Mouse (Mus musculus) lung, postnatal 14 days (tissue): Measurements from ENCODE around the gene Hivep3.

Experiments used
- DNase-seq: peaks from one replicate; pipeline ENCODE4 v3.0.0; 2021

The Hivep3 gene

GRCm38 (mm10) chr4:120029937-120030336 is 296.4 kb downstream of the Hivep3 start:
- DNase-seq: no peak

GRCm38 (mm10) chr4:120032320-120032983 is 298.9 kb downstream of the Hivep3 start:
- peak; percentile 74 for DNase-seq

- peak; percentile 25 for DNase-seq
Observed at GRCm38 (mm10) chr4:120032984-120033355, 299.4 kb downstream of the Hivep3 start.

- no peak for DNase-seq
Observed at GRCm38 (mm10) chr4:120036294-120036693, 302.7 kb downstream of the Hivep3 start.

DNA sequence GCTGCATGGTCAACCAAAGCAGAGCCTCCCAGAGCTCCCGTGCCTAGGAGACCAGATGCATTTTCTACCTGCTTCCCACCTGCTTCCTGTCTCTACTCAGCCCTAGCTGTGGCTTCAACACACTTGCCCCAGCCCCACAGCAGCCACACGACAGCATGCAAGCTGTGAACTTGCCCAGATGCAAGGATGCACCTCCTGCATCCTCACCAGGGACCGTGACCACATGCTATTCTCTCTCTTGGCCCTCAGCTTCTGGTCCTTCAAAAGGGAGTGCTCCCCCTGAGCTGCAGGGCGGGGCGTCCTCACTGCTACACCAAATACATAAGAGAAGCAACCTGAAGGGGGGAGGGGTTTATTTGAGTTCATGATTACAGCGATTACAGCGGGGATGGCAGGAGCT is 303.4 kb downstream of the Hivep3 start:
- DNase-seq: no peak

DNA sequence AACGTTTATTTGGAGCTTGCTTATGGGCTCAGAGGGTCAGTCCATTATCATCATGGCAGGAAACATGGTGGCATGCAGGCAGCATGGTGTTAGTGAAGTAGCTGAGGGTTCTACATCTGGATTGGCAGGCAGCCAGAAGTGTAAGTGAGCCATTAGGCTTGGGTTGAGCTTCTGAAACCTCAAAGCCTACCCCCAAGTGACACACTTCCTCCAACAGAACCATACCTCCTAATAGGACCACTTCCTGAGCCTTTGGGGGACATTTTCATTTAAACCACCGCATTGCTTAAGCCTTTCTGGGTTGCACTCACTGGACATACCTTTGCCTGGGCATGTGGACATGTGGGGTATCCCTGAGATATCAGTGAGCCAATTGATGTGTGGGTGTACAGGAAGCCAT is 307.9 kb downstream of the Hivep3 start:
- DNase-seq: no peak

GRCm38 (mm10) chr4:120042480-120042879 is 308.9 kb downstream of the Hivep3 start:
- no peak for DNase-seq

DNA sequence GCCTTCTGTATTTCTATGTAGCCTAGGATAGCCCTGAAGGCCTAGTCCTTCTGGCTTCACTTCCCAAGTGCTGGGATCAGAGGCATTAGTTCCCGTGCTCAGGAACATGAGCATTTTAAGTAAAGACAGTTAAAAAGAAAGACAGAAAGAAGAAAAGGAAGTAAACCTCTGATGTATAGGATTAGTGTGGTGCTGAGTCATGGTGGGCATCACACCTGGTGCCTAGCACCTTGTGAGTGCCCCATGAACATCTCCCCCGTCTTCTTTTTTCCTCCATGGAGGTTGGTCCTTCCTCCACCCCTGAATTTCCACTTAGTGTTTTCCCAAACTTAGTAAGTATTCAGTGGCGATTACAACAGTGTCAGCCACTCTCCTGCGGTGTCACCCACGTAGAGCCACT is 311.0 kb downstream of the Hivep3 start:
- no peak for DNase-seq

DNA sequence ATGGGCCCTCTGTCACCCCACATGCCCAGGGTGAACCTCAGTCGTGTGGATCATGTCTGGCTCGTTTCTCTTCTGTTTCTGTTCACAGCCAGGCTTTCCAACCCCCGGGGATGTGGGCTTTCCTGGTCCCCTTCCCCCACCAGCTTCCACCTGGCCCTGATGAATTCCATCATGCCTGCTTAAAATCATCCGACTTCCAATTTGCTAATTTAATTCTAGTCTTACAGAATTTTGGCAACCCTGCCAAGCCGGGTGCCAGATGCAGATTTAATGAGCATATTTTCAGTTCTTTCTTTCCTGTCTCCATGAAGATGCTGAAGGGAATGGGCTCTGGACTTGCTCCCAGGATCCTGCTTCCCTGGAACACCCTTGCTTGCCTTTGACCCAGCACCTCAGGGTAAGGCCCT is 311.6 kb downstream of the Hivep3 start:
- no peak for DNase-seq

GRCm38 (mm10) chr4:120045871-120046270 is 312.3 kb downstream of the Hivep3 start:
- no peak for DNase-seq

- DNase-seq: no peak
Observed at GRCm38 (mm10) chr4:120047060-120047459, 313.5 kb downstream of the Hivep3 start.

DNA sequence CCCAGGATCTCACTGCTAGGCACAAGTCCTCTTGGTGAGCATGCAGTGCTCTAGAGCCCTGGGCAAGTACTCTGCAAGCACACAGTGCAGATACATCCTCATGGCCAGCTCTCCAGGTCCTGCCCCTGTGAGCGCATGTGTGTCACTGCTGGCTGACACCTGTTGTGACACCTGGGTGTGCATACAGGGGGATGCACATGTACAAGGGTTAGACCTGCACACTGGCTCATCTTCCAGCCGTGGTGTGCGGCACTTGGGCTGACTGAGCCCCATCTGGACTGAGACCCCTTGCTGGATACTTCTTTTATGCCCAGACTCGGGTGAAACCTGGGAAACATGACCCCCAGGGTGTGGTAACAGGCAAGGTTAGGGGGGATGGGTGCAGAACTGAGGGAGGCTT is 314.7 kb downstream of the Hivep3 start:
- no peak for DNase-seq

DNA sequence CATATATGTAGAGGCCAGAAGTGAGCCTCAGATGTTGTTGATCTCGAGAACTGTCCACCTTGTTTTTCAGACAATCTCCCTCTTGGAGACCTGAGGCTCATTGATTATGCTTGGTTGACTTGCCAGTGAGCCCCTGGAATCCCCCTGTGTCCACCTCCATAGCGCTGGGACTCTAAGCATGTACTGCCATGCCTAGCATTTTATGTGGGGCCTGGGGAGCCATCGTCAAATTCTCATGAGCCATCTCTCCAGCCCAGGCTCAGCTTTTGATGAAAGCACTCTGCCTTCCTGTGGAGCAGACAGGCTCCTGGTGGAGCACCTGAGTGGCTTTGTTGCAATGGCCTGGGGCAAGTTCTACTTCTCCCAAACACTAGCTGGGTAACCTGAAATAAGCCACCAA is 316.3 kb downstream of the Hivep3 start:
- DNase-seq: no peak

DNA sequence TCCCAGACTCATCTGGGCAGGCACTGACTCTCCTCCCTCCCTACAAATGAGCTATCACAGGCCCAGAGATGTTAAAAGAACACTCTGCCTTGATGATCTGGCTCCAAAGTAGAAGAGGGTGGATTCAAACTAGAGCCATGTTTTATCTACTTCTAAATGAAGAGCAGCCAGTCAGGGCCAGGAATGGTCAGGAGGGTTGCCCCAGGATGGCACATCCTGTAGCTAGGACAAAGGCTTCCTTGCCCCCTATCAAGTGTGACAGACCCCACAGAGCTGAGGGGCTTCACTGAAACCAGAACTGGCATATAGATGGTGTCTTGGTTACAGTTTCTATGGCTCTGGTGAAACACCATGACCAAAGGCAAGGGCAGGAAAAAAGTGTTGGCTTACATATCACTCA is 318.9 kb downstream of the Hivep3 start:
- DNase-seq: no peak

- no peak for DNase-seq
Observed at GRCm38 (mm10) chr4:120053026-120054005, 319.7 kb downstream of the Hivep3 start.

DNA sequence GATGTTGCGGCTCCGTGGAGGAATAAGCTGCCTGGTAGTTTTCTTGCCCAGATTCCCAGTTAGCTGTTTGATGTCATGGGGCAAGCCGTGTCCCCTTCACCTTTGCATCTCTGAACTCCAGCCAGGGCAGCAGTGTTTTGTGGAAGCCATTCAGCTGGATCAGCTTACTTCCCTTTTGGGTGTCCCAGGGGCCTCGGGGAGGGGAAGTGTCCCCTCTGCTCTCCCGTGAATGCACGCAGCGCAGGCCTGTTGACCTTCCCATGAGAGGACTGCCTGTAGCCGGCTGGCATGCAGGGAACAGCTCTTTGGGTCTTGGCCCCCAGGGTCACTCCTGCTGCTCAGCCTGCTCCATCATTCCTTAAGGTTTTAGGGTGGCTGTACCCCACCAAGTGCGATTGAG is 320.6 kb downstream of the Hivep3 start:
- peak; percentile 30 for DNase-seq

- no peak for DNase-seq
Observed at GRCm38 (mm10) chr4:120056451-120056850, 322.9 kb downstream of the Hivep3 start.

DNA sequence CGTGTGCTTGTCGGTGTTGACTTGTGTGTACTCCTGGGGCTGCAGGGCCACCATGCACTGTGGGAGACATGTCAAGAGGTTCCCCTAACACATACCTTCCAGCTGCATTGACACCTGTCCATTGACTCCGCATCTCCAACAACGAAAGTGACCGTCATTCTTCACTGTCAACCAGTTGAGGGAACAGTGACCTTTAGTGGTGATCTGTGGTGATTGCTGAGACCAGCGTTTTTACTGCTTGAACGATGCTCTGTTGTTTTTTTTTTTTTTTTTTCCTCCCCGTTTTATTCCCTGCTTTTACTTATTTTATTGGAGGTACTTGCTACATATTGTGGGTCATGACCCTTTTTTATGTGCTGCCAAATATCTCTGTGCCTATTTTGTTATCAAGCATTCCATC is 323.9 kb downstream of the Hivep3 start:
- no peak for DNase-seq

GRCm38 (mm10) chr4:120058157-120058556 is 324.6 kb downstream of the Hivep3 start:
- no peak for DNase-seq

DNA sequence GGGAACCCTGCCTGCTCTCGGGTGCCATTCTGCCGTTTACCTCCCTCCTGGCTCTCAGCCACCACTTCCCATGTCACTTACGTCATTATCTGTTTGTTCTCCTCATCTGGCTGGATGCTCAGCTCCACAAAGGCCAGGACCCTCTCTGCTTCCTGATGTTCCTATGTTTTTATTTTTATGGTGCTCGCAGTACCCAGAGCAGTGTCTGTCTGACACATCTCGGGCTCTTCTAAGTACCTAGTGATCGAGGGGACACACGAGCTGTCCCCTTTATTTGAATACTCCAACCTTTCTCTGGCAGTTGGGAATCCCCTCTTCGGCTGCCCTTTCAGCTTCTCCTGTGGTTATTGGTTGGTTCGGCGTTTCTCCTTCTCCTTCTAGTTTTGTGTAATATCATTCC is 325.2 kb downstream of the Hivep3 start:
- DNase-seq: no peak

GRCm38 (mm10) chr4:120061727-120062126 is 328.1 kb downstream of the Hivep3 start:
- no peak for DNase-seq

- DNase-seq: no peak
Observed at GRCm38 (mm10) chr4:120062198-120062597, 328.6 kb downstream of the Hivep3 start.

DNA sequence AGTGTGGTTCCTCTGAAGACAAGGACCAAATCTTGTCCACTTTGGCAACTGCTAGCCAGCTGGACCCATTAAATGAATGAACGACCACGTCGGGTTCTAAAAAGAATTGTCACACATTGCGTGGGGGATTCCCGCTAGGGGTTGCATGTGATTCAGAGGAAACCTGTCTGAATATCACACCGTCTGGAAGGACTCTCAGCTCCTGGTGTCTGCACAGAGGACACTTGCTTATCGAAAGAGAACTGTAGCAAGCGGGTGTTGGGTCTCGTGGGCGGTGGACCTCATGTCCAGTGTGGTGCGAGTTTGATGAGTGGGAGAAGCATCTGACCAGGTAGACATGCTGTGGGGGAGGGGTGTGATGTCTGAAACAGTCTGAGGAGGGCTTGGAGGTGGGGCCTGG is 329.2 kb downstream of the Hivep3 start:
- DNase-seq: no peak
